Mouse (Mus musculus) left cerebral cortex, adult 2 months (tissue): ENCODE results near the gene Tspan18. TPM values are rescaled to one million over a fixed set of nuclear protein-coding genes. Genes with fewer than 3 reads are reported as not detected.

Experiments
- DNase-seq, 2 experiments: peaks; one replicate each; pipeline ENCODE4 v3.0.0; 2021 to 2022; ENCODE audit warnings: low spot score in 2 of 2, mixed read lengths in 1 of 2; ENCODE audit errors: extremely low spot score in 1 of 2
- H3K27ac ChIP-seq: fragments of 200-600 bp; 2 replicates; pipeline ENCODE4 v1.8.1; 2022
- H3K4me3 ChIP-seq: fragments of 200-600 bp; 2 replicates; pipeline ENCODE4 v1.8.1; 2022
- CTCF ChIP-seq: fragments of 200-600 bp; IDR thresholded peaks from 2 replicates; pipeline ENCODE4 v1.8.1; 2022; ENCODE audit warnings: antibody characterized with exemption, mild to moderate bottlenecking, moderate library complexity
- intact Hi-C: fragments of 180-260 bp; cut with DNase I; formaldehyde crosslinking; loops from one replicate; pipeline ENCODE4 v1.15.1; 2025
- total RNA-seq, 2 experiments: library from RNA; stranded (reverse); gene quantifications; 2 replicates each; pipeline ENCODE4 v1.2.3; 2021

Gene Tspan18
- total RNA-seq, 2 experiments from 2014 or later = 1.5 to 3.0 TPM

DNA sequence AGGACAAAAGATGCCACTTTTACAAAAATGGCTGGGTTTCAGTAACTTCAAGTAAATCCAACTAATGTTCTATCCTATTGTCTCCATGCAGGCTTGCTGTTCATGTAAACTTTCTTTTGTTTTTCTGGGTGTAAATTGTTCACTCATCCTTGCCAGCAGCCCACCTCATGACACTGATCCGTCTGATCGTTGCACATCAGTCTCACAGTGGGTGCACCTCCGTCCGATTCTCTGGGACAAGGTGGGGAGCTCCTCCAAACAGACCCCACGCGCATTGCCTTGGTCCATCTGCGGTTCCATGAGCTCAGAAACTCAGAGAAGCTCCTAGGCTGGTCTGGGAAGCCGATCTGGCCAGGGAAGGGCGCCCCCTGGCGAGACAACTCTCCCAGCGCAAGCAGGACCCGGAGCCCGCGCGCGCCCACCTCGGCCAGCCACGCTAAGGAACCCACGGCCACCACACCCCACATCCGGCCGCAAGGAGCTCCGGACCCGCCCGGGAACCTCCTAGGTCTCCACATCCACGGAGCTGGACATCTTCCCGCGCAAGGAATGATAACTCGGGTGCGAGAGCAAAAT lies 976 bp downstream of the Tspan18 start:
- no peak overlapping the region for H3K27ac ChIP-seq
- peak; percentile 94 for TF ChIP-seq CTCF
- intact Hi-C loops = loop anchor here (1.0 to 5.0 kb wide), 2 partner anchors 84 to 106 kb away; no protein-coding TSS in a partner anchor
- peak; percentile 80 to 84 for DNase-seq
- peak overlapping the region; percentile 63 for H3K4me3 ChIP-seq

DNA sequence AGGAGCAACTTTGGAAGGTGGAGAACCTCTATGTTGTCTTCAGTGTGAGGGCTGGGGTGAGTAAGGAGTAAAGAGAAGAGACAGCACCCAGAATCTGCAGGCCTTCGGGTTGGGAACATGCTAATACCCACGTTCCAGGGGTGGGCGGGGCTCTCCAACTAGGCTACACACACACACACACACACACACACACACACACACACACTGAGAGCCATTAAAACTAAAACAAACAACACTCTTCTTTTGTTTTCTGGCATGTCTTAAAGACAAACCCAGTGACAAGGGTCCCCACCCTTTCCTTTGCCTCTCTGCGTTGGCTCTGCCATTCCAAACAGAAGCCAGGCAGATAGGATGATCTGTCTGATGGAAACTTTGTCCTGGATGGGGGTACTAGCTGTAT lies 2.0 kb downstream of the Tspan18 start:
- Histone ChIP-seq H3K27ac (no peak overlapping the region), H3K4me3 (no peak overlapping the region)
- no peak for DNase-seq
- no peak for TF ChIP-seq CTCF
- intact Hi-C loops = loop anchor here (5.0 kb wide), 1 partner anchor 85 kb away; no protein-coding TSS in a partner anchor

DNA sequence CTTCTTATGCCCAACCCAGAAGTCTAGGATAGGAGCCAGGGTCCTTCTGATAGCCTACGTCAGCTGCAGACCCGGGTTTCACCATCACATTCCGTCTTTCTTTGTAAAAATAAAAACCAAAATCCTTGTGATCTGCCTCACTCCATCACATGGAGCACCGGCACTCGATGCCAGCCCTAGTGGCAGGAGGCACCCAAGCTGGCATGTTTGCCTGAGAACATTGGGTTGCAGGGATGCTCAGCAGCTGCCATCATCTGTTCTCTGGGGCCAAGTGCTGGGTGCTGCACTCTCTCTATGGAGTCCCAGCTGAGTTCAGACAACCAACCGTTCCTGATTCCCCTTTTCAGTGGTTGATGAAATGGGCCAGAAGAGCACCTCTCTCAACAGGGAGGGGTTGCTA lies 3.2 kb downstream of the Tspan18 start:
- no peak overlapping the region for H3K4me3 ChIP-seq
- no peak overlapping the region for H3K27ac ChIP-seq
- intact Hi-C loops = loop anchor here (5.0 kb wide), 1 partner anchor 86 kb away; no protein-coding TSS in a partner anchor
- DNase-seq = no peak
- TF ChIP-seq CTCF = no peak

DNA sequence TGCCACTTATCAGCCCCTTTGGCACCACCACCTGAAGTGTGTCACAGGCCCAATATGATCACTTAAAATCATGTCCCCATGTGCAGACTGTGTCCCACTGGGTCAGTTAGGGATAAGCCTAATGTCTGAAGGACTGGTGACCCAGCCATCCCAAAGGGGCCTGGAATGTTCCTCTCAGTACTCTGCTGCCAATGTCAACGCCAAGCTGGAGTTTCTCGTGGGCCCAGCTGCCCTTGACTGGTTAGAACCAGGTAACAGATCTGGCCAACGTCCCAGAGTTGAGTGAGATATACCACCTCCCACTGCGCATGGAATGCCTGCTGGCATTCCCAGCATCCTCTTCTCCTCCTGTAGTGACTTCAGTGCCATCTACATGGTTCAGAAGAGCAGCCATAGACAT lies 5.2 kb downstream of the Tspan18 start:
- DNase-seq = no peak
- intact Hi-C loops = no loop called here
- H3K4me3 ChIP-seq = no peak overlapping the region
- H3K27ac ChIP-seq = no peak overlapping the region
- no peak for TF ChIP-seq CTCF

DNA sequence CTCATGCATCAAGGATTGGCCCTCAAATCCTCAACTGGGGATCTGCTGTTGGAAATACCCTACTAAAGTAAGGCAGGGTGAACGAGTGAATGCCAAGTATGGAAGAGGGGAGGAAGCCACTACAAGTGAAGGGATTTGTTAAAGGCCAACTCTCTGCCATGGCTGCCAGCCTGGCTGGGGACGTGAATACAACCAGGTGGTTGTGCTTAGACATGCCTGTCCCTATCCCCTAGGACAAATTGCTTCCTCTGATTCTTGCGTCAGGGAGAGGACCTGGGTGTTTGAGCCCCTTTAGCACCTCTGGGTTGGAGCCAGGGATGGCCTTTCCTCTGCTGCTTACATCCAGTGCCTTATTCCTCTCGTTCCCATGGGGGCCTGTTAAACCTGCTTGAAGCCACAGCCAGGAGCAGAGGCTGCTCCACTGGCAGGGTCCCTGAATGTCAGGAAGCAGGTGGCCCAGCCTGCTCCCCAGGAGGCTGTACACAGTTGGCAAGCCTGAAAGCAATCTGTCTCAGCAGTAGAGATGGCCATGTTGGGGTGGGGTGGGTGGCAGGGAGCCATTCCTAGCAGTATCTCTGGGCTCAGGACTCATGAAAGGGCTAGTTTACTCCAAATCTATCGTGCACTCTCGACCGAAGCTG lies 6.3 kb downstream of the Tspan18 start:
- no peak for DNase-seq
- Histone ChIP-seq H3K4me3 (no peak overlapping the region), H3K27ac (no peak overlapping the region)
- no peak for TF ChIP-seq CTCF
- intact Hi-C loops = no loop called here

DNA sequence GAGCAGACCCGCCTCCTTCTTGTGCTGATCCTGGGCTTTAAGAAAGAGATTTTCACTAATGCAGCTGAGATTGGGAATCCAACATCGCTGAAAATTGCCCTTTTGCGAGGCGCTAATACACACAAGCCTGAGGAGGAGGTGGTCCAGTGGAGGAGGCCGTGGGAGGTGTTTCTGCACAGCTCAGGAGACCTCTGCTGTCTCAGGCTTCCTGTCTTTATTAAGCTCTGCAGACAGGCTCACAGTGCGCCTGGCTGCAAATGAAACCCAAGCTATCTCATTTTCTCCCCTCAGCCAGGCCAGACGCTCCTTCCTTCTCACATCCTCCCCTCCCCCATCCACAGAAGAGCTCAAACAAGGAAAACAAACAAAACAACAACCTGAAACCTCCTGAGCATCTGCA lies 9.6 kb downstream of the Tspan18 start:
- TF ChIP-seq CTCF = no peak
- intact Hi-C loops = no loop called here
- no peak overlapping the region for H3K4me3 ChIP-seq
- DNase-seq = no peak
- H3K27ac ChIP-seq = no peak overlapping the region

DNA sequence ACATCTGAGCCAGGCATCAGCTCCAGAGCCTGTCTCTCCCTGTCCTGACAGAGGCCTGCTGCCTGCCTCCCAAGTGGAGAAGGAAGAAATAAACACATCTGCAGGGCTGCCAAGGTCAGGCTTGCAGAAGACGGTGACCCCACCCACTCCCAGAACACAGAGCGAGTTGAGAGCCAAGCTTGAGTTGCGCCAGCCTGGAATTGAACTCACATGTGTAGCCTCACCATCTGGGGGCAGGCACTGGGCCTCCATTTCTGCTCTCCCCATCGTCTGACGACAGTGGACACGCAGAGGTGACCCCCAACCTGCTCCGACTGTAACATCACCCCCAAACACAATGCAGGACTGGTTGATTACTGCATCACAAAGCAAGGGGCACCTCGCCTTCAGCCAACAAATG lies 12.4 kb downstream of the Tspan18 start:
- intact Hi-C loops = no loop called here
- TF ChIP-seq CTCF = no peak
- no peak overlapping the region for H3K4me3 ChIP-seq
- no peak overlapping the region for H3K27ac ChIP-seq
- no peak for DNase-seq

DNA sequence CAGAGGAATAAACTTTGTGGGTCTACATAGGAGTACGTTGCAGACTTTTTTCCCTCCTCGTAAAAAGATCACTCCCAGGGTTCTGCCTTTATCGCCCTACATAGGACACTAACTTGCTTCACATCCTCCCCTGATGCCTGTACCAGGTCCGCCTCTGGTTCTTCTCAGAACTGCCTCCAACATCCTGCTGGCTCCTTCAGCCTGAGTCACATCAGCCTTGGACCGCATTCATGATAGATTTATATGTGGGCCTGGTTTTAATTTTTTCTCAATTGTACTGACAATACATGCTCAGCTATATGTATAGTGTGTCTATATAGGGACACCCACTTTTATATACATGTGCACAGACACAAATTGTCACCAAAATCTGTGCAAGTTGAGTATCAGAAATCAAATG lies 14.0 kb downstream of the Tspan18 start:
- intact Hi-C loops = no loop called here
- TF ChIP-seq CTCF = no peak

DNA sequence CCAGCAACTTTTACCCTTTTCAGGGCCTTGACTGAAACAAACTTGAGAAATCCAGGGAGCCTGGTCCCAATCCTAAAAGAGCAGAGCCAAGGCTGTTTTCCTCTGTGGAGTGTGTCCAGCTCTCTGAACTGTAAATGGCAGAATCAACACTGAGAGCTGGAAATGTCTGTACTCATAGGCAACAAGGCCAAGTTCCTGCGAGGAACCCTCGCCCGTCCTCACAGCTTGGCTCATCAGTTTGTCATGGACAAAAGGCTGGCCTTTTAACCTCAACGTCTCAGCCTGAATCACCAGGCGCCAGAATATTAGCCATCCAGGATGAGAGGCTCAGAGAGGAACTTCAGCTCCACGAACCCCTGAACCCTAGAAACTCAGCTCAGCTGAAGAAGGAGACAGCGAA lies 14.7 kb downstream of the Tspan18 start:
- no peak for TF ChIP-seq CTCF
- intact Hi-C loops = no loop called here
- Histone ChIP-seq H3K27ac (no peak overlapping the region), H3K4me3 (no peak overlapping the region)
- DNase-seq = no peak

More for the DNA sequence above, 14.0 kb downstream of the Tspan18 start:
- no peak overlapping the region for H3K4me3 ChIP-seq
- DNase-seq = no peak
- H3K27ac ChIP-seq = no peak overlapping the region

DNA sequence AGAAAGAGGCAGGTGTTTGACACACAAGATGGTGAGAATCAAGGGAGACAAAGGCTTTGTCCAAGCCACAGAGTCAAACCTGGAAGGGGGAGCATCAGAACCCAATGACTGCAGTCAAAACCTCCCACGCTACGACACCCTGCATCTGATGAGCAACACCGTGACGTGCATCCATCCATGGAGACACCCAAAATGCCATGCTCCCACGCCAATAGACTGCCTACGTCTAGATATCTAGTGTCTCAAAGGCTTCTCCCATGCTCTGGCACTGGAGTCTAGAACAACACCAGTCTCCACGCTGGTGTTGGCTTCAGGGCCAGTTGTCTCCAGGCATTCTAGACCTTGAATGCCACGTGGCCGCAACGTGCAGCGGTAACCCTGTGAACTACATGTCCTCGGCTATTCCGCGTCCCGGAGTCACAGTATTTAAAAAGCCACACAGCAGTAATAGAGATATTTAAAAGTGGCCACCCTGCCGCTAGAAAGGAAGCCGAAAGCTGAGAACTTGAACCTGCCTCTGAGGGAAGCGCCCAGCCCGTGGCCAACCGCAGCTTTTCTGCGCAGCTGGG lies 15.4 kb downstream of the Tspan18 start:
- H3K27ac ChIP-seq = no peak overlapping the region
- no peak for DNase-seq
- H3K4me3 ChIP-seq = no peak overlapping the region
- intact Hi-C loops = no loop called here
- TF ChIP-seq CTCF = no peak

DNA sequence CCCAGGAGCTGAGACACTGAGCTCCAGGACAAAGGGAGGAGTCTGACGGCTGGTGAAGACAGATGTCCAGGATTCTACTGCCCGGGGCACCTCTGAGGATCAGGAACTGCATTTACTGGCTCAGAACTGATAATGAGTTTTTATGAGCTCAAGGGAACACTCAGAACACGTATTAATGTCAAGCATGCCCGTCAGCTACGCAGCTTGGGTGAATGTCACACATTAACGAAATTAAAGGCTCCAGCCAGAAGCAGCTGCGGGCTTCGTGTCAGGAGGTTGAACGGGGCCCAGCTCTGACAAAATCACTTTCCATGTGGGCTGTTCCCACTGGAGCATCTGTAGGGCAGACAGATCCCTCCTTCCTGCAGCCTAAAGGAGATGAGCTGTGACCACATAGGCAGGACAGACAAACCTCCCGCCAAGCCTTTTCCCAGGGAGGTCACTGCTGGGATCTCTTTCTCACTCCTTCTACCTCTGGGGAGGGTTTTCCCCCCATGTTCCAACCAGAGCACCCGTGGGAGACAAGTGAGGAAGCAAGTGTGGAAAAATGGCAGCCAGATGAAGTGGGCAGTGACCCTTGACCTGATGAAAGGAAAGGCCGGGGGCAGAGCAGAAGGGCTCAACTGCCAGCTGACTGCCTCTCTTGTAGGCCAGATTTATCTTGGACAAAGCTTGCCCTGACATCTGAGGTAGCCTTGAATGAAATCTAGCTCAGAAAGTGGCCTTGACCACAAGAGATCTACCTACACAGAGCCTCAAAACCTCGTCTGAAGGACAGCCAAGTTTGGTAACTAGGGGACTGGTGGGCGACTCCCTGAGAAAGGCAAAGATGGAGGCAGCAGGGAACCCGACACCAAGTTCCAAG lies 20.3 kb downstream of the Tspan18 start:
- DNase-seq = no peak
- TF ChIP-seq CTCF = no peak
- intact Hi-C loops = no loop called here
- Histone ChIP-seq H3K27ac (no peak overlapping the region), H3K4me3 (no peak overlapping the region)

DNA sequence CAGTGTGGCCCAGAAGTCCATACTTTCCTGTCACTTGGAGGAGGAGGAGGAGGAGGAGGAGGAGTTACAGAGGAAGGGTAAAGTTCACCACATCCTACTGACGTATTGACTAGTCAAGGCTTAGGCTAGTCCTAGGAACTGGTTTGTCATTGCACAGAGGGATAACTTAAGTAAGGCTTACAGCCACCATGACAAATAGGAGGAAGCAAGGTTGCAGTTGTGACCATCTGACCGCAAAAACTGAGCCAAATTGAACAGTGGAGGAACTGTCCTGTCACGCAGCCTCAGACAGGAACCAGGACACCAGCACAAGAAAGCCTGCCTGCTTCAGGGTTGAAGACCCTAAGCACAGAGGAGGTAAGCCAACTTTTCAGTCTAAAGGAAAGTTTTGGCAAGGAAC lies 21.8 kb downstream of the Tspan18 start:
- DNase-seq = no peak
- no peak for TF ChIP-seq CTCF
- no peak overlapping the region for H3K27ac ChIP-seq
- no peak overlapping the region for H3K4me3 ChIP-seq
- intact Hi-C loops = no loop called here
